Mouse (Mus musculus) telencephalon, adult 2 months (tissue): ENCODE results near the gene Lrrfip2.

Experiments used
- DNase-seq: peaks from one replicate; pipeline ENCODE4 v3.0.0-alpha.2; 2011; ENCODE audit warnings: low read depth, low spot score

Lrrfip2 gene

DNA sequence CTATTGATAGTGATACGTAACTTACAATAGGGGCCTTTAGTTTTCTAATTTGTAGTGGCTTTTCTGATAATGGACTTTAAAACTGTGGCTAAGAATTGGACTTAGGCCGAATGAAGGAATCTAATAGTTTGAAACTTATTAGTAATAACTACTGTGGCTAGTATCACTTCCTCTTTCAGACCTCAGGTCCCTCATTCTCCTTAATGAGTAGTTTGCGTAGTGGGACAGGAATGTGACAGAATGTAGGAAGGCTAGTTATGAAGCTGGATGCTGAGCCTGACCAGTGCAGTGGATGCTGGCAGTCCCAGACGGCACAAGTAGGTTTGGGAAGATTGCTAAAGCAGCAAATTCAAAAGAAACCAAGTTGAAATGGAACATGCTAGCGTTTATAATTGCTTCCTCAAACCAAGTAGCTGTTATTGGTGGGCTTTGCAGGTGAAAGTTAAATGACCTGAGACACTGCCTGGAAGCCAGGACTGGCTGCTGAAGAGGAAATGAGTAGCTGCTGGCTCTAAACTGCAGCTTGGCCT is 103.2 kb downstream of the Lrrfip2 start:
- no peak for DNase-seq

DNA sequence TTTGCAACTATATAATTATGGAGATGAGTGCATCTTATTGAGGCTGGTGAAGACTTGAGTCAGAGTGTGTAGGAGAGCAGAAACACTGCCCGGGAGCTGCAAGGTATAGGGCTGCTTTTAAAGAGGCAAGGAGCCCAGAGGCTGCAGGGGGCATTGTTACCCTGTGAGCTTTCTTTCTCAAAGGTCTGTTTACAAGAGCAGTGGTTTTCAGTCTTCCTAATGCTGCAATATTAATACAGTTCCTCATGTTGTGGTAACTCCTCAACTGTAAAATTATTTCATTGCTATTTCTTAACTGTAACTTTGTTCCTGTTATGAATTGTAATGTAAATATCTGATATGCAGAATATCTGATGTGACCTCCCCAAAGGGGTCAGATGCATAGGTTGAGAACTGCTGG is 104.2 kb downstream of the Lrrfip2 start:
- DNase-seq = no peak

GRCm38 (mm10) chr9:111223406-111223805 is 106.0 kb downstream of the Lrrfip2 start:
- no peak for DNase-seq

DNA sequence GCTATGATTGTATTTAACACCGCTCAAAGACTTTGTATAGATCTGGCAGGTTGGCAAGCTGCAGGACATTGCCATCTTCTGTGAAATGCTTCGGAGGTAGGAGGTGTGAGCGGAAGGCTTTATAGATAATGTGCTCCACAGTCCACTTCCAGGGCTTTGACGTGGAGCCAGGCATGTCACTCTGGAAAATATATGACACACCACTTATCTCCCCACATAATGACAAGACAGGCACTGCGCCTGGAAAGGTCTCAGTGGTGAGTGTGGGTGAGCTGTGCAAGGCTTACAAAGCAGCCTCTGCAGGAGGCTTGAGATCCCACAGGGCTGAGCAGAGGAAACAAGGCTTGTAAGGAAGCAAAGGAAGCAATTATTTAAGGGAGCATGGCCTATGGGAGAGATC is 111.1 kb downstream of the Lrrfip2 start:
- peak; percentile 15 for DNase-seq

GRCm38 (mm10) chr9:111234701-111235100 is 117.3 kb downstream of the Lrrfip2 start:
- DNase-seq = no peak

- no peak for DNase-seq
These were observed 120.3 kb downstream of the Lrrfip2 start for GRCm38 (mm10) chr9:111237726-111238125.

DNA sequence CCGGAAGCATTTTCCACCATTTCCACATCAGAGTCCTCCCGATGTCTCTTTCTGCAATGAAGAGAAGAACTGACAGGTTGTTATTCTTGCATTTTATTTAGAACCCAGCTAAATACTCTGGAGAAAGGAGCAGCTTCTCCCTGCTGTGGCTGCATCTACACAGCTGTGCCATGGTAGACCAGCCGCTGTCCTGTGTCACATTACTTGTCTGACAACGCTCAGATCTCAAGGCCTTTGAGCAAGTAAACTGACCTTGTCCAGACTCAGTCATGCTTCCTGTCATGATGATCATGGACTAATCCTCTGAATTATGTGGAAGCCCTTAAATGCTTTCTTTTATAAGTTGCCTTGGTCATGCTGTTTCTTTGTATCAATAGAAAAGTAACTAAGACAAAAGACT is 122.4 kb downstream of the Lrrfip2 start:
- no peak for DNase-seq

GRCm38 (mm10) chr9:111243384-111243783 is 126.0 kb downstream of the Lrrfip2 start:
- DNase-seq = no peak

- peak; percentile 34 for DNase-seq
These were observed 128.2 kb downstream of the Lrrfip2 start for GRCm38 (mm10) chr9:111245546-111245945.

- DNase-seq = no peak
These were observed 130.4 kb downstream of the Lrrfip2 start for GRCm38 (mm10) chr9:111247682-111248246.

DNA sequence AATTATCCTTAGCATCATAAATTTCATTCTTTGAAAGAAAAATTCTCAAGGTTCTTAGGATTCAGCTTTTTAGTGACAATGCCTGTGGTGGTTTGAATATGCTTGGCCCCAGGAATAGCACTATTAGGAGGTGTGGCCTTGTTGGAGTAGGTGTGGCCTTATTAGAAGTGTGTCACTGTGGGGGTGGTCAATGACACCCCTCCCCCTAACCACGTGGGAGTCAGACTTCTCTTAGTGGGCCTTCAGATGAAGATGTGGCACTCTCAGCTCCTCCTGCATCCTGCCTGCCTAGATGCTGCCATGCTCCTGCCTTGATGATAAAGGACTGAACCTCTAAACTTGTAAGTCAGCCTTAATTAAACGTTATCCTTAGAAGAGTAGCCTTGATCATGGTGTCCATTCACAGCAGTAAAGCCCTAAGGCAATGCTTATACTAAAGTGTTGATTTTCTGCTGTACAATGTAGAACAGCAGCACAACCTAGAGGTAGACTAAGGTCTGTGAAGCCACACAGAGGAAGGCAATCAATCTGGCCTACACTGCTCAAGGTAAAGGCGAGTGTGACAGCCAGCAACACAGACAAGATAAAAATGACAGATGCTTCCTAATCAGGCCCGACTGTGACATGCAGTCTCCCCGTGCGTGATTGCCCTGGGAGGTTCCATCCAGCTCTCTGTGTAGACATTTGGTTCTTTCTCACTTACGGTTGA is 134.9 kb downstream of the Lrrfip2 start:
- DNase-seq = no peak

DNA sequence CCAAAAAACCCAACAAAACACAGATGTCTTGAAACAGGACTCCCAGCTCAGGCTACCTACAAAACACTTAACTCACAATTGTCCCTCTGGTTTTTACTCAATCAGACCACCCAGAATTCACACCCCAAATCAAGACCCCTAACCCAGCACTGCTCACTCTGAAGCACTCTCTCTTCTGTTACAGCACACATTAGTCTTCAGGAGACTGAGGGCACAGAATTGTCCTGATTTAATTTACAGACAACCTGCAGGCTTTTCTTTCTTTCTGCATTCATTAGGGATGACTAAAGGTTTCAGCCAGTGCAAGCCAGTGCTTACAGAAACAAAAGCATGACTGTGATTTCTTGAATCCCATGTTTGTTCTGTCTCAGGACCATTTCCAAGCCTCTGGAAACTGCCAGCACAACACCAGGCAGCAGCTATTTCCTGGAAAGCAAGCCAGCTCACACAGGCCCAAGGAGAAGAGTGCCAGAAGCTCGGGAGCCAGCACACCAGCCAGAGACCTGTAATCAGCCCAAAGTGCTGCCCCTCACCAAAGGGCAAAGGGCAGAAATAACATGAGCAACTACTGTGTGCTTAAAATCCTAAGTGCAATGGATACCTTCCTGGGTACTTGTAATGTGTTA is 143.1 kb downstream of the Lrrfip2 start:
- peak; percentile 42 for DNase-seq

GRCm38 (mm10) chr9:111261356-111261755 is 144.0 kb downstream of the Lrrfip2 start:
- DNase-seq = no peak

- DNase-seq = no peak
These were observed 150.6 kb downstream of the Lrrfip2 start for GRCm38 (mm10) chr9:111267998-111268397.

DNA sequence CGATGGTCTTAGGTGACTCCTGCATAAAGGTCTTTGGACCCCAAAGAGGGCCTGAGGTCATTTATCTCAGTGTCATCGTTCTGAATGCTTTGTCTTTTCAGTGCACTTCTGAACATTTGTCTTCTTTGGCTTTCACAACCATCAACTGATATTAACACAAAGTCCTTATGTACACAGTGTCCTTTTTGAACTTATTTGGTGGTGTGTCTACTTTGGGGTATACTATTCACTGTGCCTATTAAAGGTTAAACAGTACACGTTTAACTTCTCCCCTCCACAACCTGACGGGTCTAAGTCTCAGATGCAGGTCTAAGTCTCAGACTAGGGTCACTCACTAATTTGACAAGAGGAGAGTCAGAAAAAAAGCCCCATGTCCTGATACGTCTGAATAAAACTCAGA is 153.2 kb downstream of the Lrrfip2 start:
- no peak for DNase-seq

DNA sequence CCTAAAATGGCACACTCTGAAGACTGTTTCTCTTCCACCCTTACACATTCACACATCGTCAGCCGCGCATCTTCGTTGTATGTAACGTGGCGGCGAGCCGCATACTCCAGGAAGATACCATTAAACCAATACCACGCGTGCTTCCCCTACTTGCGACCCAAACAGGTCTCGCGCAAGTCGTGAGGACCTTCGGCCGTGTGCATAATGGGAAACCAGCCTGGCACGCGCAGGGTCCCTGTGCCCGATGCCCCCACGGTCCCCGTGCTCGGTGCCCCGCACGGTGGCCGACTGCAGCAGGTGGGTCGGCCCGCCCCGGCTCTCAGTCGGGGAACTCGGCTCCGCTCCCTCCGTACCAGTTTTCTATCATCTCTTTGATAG is 153.7 kb downstream of the Lrrfip2 start:
- no peak for DNase-seq

DNA sequence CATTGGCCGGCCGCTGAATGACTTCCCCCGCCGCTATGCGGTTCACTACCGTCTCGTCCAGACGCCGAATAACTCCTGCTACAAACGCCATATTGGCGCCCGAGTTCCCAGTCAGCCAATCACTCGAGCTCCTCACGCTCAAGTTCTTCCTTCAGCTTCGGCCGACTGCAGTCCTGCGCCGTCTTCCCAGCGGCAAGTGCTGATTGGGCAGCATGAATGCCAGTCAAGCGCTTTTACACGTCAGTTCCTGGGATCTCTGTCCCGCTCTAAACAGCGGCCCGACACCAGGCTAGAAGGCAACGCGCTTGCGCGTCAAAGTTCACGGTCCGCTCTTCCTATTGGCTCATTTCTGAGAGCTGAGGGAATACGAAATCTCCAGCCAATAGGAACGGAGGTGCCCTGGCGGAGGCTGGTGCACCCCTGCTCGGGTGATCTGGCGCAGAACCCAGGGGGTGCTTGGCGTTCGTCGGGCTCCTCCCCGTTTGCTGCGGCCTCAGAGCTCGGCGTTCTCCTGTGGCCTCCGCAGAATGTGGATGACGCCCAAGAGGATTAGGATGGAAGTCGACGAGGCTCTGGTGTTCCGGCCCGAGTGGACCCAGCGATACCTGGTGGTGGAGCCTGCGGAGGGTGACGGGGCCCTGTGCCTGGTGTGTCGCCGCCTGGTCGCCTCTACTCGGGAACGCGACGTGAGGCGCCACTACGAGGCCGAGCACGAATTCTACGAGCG is 154.2 kb downstream of the Lrrfip2 start, which contains the start of the genes Mlh1 and Epm2aip1:
TSS of gene Mlh1 (minus strand) at position 358 of the 727 bp plus-strand sequence.
TSS of gene Epm2aip1 (plus strand) at position 496 of the 727 bp plus-strand sequence.
- peak; percentile 100 for DNase-seq

DNA sequence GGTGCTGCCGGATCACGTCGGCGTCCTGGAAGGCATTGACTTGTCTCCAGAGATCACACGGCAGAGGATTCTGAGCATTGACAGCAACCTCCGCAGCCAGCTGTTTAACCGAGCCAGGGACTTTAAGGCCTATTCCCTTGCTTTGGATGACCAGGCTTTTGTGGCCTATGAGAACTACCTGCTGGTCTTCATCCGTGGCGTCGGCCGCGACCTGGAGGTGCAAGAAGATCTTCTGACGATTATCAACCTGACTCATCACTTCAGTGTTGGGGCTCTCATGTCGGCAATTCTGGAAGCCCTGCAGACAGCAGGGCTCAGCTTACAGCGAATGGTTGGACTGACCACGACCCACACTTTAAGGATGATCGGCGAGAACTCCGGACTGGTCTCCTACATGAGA is 155.0 kb downstream of the Lrrfip2 start:
- DNase-seq = no peak

DNA sequence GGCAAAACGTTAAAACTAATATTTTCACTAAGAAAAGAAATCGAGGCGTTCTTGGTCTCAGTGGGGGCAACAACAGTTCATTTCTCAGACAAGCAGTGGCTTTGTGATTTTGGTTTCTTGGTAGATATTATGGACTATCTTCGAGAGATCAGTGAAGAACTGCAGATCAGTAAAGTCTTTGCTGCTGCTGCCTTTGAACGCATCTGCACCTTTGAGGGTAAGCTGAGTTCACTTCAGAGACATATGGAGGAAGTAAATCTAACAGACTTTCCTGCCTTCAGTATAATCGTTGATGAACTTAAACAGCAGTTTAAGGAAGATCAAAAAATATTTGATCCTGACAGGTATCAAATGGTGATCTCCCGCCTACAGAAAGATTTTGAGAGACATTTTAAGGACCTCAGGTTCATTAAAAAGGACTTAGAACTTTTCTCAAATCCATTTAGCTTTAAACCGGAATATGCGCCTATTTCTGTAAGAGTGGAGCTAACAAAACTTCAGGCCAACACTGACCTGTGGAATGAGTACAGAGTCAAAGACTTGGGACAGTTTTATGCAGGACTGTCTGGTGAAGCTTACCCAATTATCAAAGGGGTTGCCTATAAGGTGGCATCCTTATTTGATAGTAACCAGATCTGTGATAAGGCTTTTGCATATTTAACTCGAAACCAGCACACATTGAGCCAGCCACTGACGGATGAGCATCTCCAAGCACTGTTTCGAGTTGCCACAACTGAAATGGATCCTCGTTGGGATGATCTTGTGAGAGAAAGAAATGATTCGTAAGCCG is 155.8 kb downstream of the Lrrfip2 start:
- no peak for DNase-seq

DNA sequence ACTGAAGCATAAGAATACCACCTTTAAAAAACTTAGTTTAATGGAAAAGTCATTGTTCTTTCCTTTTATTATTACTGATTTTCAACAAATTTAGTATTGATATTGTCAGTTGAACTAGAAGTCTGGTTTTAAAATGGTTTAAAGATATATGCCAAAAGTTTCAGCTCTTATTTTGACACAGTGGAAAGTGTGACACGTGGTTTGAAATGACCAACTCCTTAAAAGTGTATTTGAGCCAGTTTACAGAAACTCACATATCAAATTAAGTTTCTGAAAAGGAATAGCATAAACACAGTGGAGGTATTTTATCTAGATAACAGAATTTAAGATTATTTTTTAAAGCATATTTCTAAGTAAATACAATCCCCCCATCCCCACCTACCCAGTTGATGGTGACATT is 156.6 kb downstream of the Lrrfip2 start:
- DNase-seq = no peak

DNA sequence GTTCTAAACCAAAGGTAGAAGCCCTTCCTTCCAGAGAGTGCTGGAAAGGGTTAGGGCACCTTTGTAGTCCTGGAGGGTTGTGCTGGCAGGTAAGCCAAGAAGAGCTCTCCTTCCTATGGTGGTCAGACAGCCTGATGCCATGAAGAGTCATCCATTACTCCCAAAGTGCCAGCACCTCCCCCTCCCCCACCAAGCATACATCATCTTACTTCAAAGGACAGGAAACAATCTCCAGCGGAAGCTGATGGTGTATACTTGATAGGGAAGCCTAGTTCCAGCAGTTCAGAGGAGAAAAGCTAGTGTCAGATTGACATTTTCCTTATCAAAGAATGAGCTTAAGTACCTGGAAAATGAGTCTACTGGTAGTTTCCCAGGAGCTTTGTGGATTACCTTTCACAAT is 157.8 kb downstream of the Lrrfip2 start:
- DNase-seq = no peak
